Mouse (Mus musculus) thymus, adult 2 months (tissue): ENCODE results near the gene Ap3s2.

Source experiments
- CTCF ChIP-seq: fragments of 200-500 bp; IDR thresholded peaks from 2 replicates; pipeline ENCODE4 v1.5.1; 2012; ENCODE audit warnings: mild to moderate bottlenecking, control low read depth, low read length, moderate library complexity, borderline replicate concordance; ENCODE audit not compliant: control insufficient read depth, poor library complexity, insufficient read depth; ENCODE audit errors: extremely low read depth
- POLR2A ChIP-seq: fragments of 200-500 bp; IDR thresholded peaks from 2 replicates; pipeline ENCODE4 v1.6.1; 2012; ENCODE audit warnings: mild to moderate bottlenecking, low read length, control low read depth, moderate library complexity; ENCODE audit not compliant: control insufficient read depth, poor library complexity, insufficient read depth; ENCODE audit errors: extremely low read depth

DNA sequence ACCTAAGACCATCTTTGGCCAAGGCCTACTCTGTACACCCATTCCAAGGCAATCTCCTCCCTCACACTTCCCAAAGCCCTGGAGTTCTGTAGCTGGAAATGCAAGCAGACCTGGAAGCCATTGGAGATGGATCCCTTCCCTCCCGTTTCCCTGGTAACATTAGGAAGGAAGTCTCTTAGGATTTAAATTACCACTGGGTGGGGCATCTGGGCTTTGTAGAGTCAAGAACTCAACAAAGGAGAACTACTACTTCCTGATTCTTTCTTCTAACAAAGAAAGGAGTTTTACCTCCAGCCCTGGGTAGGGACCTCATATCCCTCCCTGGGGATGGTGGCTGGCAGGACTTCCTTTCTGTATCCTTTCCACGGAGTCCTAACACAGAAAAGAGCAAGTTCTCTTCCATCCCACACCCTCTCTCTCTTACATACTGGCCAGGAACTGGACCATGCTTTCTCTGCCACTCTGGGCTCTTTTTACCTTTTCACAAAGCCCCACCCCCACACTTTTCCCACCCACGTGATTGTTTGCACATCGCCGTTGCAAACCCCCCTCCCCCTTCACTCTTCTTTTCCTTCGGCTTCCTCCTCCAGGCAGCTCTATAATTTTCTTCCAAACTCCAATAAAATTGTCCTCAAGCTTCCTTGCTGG lies 51.3 kb downstream of the Ap3s2 start:
- TF ChIP-seq CTCF (no peak), POLR2A (no peak)
